Mouse (Mus musculus) midbrain, embryonic 12.5 days (tissue): Measurements from ENCODE around the gene Epb41l1. TPM values are rescaled to one million over a fixed set of nuclear protein-coding genes. Genes with fewer than 3 reads are reported as not detected.

Source experiments
- ATAC-seq: fragments of 200-750 bp; cut with Nextera tagmentation; 2 replicates; pipeline ENCODE4 v1.8.0; 2017; ENCODE audit warnings: low read depth, moderate TSS enrichment, moderate library complexity; ENCODE audit not compliant: low FRiP score
- H3K27ac ChIP-seq: fragments of 300-500 bp; sonication (generic); replicated peaks from 2 replicates; pipeline ENCODE4 v1.5.1; 2016; ENCODE audit warnings: mild to moderate bottlenecking
- H3K27me3 ChIP-seq: fragments of 300-500 bp; sonication (generic); 2 replicates; pipeline ENCODE4 v1.6.1; 2016; ENCODE audit warnings: mild to moderate bottlenecking
- H3K36me3 ChIP-seq: fragments of 300-500 bp; sonication (generic); 2 replicates; pipeline ENCODE4 v1.6.1; 2016
- H3K4me1 ChIP-seq: fragments of 300-500 bp; sonication (generic); 2 replicates; pipeline ENCODE4 v1.6.1; 2016
- H3K4me2 ChIP-seq: fragments of 300-500 bp; sonication (generic); replicated peaks from 2 replicates; pipeline ENCODE4 v1.6.1; 2016; ENCODE audit warnings: mild to moderate bottlenecking, moderate library complexity
- H3K4me3 ChIP-seq: fragments of 300-500 bp; sonication (generic); 2 replicates; pipeline ENCODE4 v1.5.1; 2016; ENCODE audit warnings: mild to moderate bottlenecking
- H3K9ac ChIP-seq: fragments of 300-500 bp; sonication (generic); replicated peaks from 2 replicates; pipeline ENCODE4 v1.6.1; 2016; ENCODE audit warnings: mild to moderate bottlenecking, moderate library complexity
- H3K9me3 ChIP-seq: fragments of 300-500 bp; sonication (generic); 2 replicates; pipeline ENCODE4 v1.6.1; 2016; ENCODE audit warnings: mild to moderate bottlenecking
- WGBS: fragments of 180-500 bp; shearing (Covaris S2); methylation state at CpG from one replicate; pipeline ENCODE4 v1.1.7; 2016; 5-methylcytosine and 5-hydroxymethylcytosine counted together
- microRNA-seq: library from miRNA; unstranded; fragments of <30 nt; microRNA quantifications from one replicate; pipeline ENCODE4, GENCODE M21; 2017
- polyA plus RNA-seq: library from polyadenylated mRNA; unstranded; fragments of >200 nt; fragmentation: Nextera tagmentation; extraction: Ambion mirVana; gene quantifications from 2 replicates; pipeline ENCODE4 v1.2.1, GENCODE M21; 2016

Epb41l1 gene
- polyA plus RNA-seq, 1 experiment from 2014 or later = 6.2 TPM

GRCm38 (mm10) chr2:156589481-156589880 lies 168.8 kb downstream of the Epb41l1 start:
- Histone ChIP-seq H3K27me3 (no peaks in the 10 kb centered on the region), H3K9ac (no peak overlapping the region), H3K4me1 (peaks cover 13% of the 10 kb centered on the region), H3K36me3 (no peaks in the 10 kb centered on the region), H3K4me2 (no peak overlapping the region), H3K27ac (no peak overlapping the region), H3K4me3 (no peak overlapping the region), H3K9me3 (no peaks in the 10 kb centered on the region)
- no peak for ATAC-seq
- 91% methylated on average over 9 of the region's 9 CpGs for WGBS

Small RNA genes within 50 kb of the gene (microRNA-seq; reads per million reads assigned to microRNA genes)
- not detected for gene Gm22758

Other genes with a start within 250 kb of the Epb41l1 start
- 697 and 698 TPM in 2 replicates for gene Rbm39, start 240.7 kb upstream of the Epb41l1 start, polyA plus RNA-seq
- gene Phf20, start 224.4 kb upstream of the Epb41l1 start, polyA plus RNA-seq = 91.8 and 96.6 TPM in 2 replicates
- 5.9 and 6.3 TPM in 2 replicates for gene Cnbd2, start 108.6 kb upstream of the Epb41l1 start, polyA plus RNA-seq
- 119 and 122 TPM in 2 replicates for gene Scand1, start 108.2 kb upstream of the Epb41l1 start, polyA plus RNA-seq
- 41.2 and 46.0 TPM in 2 replicates for gene Aar2, start 126.7 kb downstream of the Epb41l1 start, polyA plus RNA-seq
- 190 and 195 TPM in 2 replicates for gene Dlgap4, start 192.8 kb downstream of the Epb41l1 start, polyA plus RNA-seq